Mouse (Mus musculus) erythroblast, embryonic 14.5 days (primary cell): Measurements from ENCODE around the gene Cfap126.
"Not testable (repeated sequence)": the region's sequence is repeated elsewhere in the genome, so short reads cannot be mapped to it uniquely, and the experiment has no call there.

Experiments used
- GATA1 ChIP-seq: IDR thresholded peaks from 2 replicates; pipeline ENCODE4 v1.6.1; 2012; ENCODE audit warnings: low read length, inconsistent platforms, mixed read lengths
- TAL1 ChIP-seq: IDR thresholded peaks from 3 replicates; pipeline ENCODE4 v1.6.1; 2012; ENCODE audit warnings: low read length, inconsistent platforms, mixed read lengths

- not testable (repeated sequence) for TF ChIP-seq TAL1, GATA1
These were observed 25.4 kb upstream of the Cfap126 start for GRCm38 (mm10) chr1:171088237-171088869.
